Mouse (Mus musculus): ENCODE measurements around the gene Ssb.

- TF ChIP-seq GATA1 (IDR thresholded peaks at IDR 0.05; ENCODE audit: borderline replicate concordance, low read length): no peak
- TF ChIP-seq FLI1 (IDR thresholded peaks at IDR 0.05; ENCODE audit: low read length): no peak
These were observed 35.0 kb upstream of the Ssb start for GRCm38 (mm10) chr2:69826380-69826779.

All from megakaryocyte, embryonic 14.5 days (primary cell).